Mouse (Mus musculus): ENCODE data around the gene Pigm. TPM values are rescaled to one million over a fixed set of nuclear protein-coding genes. Genes with fewer than 3 reads are reported as not detected.

Pigm gene
- polyA plus RNA-seq, 1 experiment from 2014 or later = 3.9 TPM

DNA sequence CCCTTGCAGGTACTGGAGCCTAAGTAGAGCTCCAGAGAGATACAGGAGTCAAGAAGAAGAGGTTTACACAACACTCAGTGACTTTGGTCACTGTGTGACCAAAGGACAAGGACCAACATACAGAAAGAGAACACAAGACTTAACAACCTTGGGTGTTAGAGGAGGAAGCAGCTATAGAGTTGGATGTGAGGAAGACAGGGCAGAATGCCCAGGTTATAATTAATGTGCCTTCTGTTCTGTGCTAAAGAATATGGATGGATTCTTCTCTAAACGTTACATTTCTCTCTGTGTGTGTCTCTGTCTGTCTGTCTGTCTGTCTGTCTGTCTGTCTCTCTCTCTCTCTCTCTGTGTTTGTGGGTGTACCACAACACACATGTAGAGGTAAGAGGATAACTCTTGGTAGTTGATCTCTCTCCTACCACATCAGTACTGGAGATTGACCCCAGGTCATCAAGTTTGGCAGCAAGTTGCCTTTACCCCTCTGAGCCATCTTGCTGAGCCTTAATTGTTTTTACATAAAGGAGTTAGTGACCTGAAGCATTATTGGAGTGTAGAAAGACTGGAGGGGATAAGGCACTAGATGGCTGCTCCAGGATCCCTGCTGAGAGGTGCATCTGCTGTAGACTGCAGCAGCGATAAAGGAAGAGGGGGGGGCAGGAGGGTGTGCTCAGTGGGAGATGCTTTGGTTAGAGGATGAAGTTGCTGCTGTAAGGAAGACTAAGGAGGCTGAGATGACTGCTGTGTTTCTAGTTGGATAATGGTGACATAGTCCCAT lies 38.7 kb upstream of the Pigm start:
- no peak for ATAC-seq (ENCODE audit: low FRiP score, low read depth)
- H3K4me1 ChIP-seq (replicated peaks) = peaks cover 15% of the 10 kb centered on the region
- peaks cover 10% of the 10 kb centered on the region for H3K27me3 ChIP-seq
- H3K9ac ChIP-seq = no peak overlapping the region
- H3K36me3 ChIP-seq = no peaks in the 10 kb centered on the region
- 31% methylated on average over 2 of the region's 2 CpGs for WGBS
- no peak overlapping the region for H3K4me3 ChIP-seq
- no peak overlapping the region for H3K27ac ChIP-seq (replicated peaks)
- no peaks in the 10 kb centered on the region for H3K9me3 ChIP-seq
- no peak overlapping the region for H3K4me2 ChIP-seq

DNA sequence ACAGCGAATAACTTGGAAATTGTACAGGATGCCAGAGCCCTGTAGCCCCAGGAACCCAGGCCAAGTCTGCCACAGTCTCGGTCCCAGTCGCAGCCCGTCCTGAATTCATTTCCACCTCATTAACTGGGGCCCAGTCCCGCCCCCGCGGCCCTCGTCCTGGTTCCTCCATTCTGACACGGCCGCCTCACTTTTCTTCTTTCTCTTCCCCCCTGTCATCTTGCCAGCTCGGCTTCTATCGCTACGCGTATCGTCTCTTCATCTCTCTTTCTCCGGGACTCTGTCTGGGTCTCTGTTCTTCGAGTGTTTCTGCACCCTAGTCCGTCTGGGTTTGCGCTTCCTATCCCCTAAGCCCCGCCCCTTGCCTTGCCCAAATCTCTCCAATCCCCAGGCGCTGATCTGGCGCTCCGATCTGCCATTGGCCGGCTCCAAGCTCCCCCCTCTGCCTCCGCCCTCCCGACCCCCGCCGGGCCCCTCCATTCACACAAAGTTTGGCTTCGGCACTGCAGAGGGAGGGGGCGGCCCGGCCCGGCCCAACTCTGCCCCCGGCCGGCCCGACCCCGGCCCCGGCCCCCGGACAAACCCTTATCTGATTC lies 35.5 kb upstream of the Pigm start, which contains the start of gene Kcnj10:
Gene Kcnj10 (plus strand): TSS at position 482 of the 593 bp plus-strand sequence.
- Histone ChIP-seq H3K9ac (peak within 1 kb of the TSS; percentile 23), H3K27me3 (peaks cover 10% of the 10 kb centered on the region), H3K4me1 (replicated peaks) (peaks cover 15% of the 10 kb centered on the region), H3K9me3 (no peaks in the 10 kb centered on the region), H3K27ac (replicated peaks) (peak within 1 kb of the TSS; percentile 75), H3K36me3 (no peaks in the 10 kb centered on the region), H3K4me2 (peak within 1 kb of the TSS; percentile 74), H3K4me3 (peak within 1 kb of the TSS; percentile 46)
- WGBS = 2% methylated on average over 38 of the region's 38 CpGs
- ATAC-seq (ENCODE audit: low FRiP score, low read depth) = peak; percentile 87

DNA sequence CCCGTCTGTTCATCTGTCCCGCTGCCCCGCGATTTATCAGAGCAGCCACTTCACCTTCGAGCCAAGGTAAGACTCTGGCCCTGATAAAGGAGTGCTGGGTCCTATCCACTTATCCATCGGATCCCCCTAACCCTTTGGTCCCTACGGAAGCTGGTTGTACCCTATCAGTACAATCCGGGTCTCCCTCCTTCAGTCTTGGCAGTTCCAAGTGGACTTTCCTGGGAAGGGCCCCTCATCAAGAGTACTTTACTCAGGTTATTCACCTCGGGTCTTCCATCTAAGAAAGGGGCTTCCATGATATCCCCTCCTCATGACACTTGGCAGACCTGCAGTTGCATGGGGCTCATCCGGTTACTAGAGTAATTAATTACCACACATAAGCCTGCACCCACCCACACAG lies 35.0 kb upstream of the Pigm start:
- WGBS = 16% methylated on average over 10 of the region's 10 CpGs
- H3K27ac ChIP-seq (replicated peaks) = peak overlapping the region; percentile 75
- H3K9me3 ChIP-seq = no peaks in the 10 kb centered on the region
- peak overlapping the region; percentile 23; the same call in 1 of the 2 replicates for H3K9ac ChIP-seq
- H3K36me3 ChIP-seq = no peaks in the 10 kb centered on the region
- peak overlapping the region; percentile 46 for H3K4me3 ChIP-seq
- peak overlapping the region; percentile 74 for H3K4me2 ChIP-seq
- peaks cover 15% of the 10 kb centered on the region for H3K4me1 ChIP-seq (replicated peaks)
- peaks cover 10% of the 10 kb centered on the region for H3K27me3 ChIP-seq
- ATAC-seq (ENCODE audit: low FRiP score, low read depth) = no peak

DNA sequence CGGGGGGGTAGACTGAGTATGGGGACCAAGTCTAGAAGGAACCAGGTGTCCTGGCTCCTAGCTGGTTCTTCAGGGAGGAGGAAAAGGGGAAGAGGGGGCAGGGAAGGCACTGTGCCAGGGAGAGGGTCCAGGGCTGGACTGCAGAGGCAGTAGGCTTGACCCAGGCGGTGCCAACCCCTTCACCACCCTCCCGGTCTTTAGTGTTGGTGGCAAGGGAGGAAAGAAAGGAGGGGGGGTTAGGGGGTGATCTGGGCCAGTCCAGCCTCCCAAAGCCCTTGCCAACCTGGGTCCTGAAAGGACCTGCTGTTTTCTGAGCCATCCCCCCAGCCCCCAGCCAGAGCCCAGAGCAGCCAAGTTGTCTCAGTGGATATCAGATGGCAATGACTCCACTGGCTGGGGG lies 33.6 kb upstream of the Pigm start:
- H3K36me3 ChIP-seq = no peaks in the 10 kb centered on the region
- H3K4me2 ChIP-seq = peak overlapping the region; percentile 74
- peak overlapping the region; percentile 75 for H3K27ac ChIP-seq (replicated peaks)
- peak overlapping the region; percentile 46 for H3K4me3 ChIP-seq
- H3K4me1 ChIP-seq (replicated peaks) = peaks cover 20% of the 10 kb centered on the region
- H3K9me3 ChIP-seq = no peaks in the 10 kb centered on the region
- peaks cover 10% of the 10 kb centered on the region for H3K27me3 ChIP-seq
- H3K9ac ChIP-seq = no peak overlapping the region
- WGBS = 65% methylated on average over 3 of the region's 3 CpGs
- peak; percentile 91 for ATAC-seq (ENCODE audit: low FRiP score, low read depth)

DNA sequence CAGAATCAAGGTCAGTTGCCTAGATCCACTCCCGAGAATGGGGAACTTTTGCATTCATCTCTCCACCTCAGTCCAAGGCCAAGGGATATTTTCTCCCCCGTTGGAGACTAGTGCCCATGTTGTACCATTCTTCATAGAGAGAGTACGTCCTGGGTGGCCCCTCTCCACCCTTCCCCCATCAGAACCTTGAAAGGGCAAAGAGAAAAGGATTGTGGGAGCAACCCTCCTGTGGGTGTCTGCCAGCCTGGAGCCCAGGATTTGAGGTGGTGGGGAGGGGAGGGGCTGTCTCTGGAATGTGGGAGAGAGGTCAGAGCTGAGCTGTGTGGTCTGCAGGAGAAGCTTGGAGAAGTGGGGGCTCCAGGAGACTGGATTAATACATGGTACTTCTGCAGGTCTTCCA lies 32.4 kb upstream of the Pigm start:
- Histone ChIP-seq H3K4me3 (no peak overlapping the region), H3K9me3 (no peaks in the 10 kb centered on the region), H3K4me1 (replicated peaks) (peaks cover 16% of the 10 kb centered on the region), H3K27me3 (peaks cover 10% of the 10 kb centered on the region), H3K4me2 (peak overlapping the region; percentile 74), H3K9ac (no peak overlapping the region), H3K36me3 (no peaks in the 10 kb centered on the region), H3K27ac (replicated peaks) (peak overlapping the region; percentile 75)
- WGBS = 32% methylated on average over 3 of the region's 3 CpGs
- ATAC-seq (ENCODE audit: low FRiP score, low read depth) = no peak

DNA sequence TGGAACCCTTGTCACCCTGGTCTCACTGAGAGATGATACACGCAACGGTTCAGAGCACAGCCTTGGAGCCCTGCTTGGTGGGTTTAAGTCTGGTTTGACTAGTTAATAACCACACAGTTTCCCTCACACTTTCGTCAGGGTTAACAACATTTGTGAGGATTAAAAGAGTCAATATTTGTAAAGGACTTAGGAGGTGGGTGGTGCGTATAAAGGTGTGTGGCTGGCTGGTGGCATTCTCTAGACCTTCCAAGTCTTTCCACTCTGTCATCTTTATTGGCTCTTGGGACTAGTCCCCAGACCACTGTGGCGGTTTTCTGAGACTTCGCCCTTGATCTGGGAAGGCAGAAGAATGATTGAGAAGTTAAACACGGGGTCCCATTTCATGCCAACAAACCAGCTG lies 31.5 kb upstream of the Pigm start:
- Histone ChIP-seq H3K36me3 (no peaks in the 10 kb centered on the region), H3K4me2 (0 out of 2 replicates have a peak overlapping the region, but pooled peaks have one; percentile 74), H3K9me3 (no peaks in the 10 kb centered on the region), H3K9ac (no peak overlapping the region), H3K4me1 (replicated peaks) (peaks cover 21% of the 10 kb centered on the region), H3K4me3 (no peak overlapping the region), H3K27me3 (peaks cover 10% of the 10 kb centered on the region), H3K27ac (replicated peaks) (peak overlapping the region; percentile 75)
- ATAC-seq (ENCODE audit: low FRiP score, low read depth) = no peak
- WGBS = 82% methylated on average over 7 of the region's 7 CpGs

DNA sequence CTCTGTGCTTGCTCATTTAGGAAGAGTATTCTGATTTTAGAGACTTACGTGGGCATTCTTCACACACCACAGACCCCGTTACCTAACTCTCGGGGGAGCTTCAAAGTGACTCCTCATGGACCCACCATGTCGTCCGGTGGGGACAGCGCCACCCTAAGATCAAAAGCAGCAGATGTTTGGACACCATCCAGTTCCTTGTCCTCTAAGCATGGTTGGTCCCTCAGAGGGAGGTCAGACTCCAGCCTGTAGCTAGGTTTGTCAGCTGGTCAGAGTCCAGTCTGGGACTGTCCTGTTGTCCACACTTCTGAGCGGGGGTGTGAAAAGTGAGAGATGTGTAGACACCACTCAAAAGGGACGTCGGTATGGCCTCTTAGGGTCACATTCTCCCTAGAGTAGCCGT lies 29.6 kb upstream of the Pigm start:
- Histone ChIP-seq H3K4me1 (replicated peaks) (peaks cover 25% of the 10 kb centered on the region), H3K9ac (no peak overlapping the region), H3K4me2 (no peak overlapping the region), H3K36me3 (no peaks in the 10 kb centered on the region), H3K9me3 (no peaks in the 10 kb centered on the region), H3K27ac (replicated peaks) (no peak overlapping the region), H3K4me3 (no peak overlapping the region), H3K27me3 (0 out of 2 replicates have a peak, but pooled peaks cover 1% of the 10 kb centered on the region)
- WGBS = 79% methylated on average over 10 of the region's 10 CpGs
- ATAC-seq (ENCODE audit: low FRiP score, low read depth) = no peak

DNA sequence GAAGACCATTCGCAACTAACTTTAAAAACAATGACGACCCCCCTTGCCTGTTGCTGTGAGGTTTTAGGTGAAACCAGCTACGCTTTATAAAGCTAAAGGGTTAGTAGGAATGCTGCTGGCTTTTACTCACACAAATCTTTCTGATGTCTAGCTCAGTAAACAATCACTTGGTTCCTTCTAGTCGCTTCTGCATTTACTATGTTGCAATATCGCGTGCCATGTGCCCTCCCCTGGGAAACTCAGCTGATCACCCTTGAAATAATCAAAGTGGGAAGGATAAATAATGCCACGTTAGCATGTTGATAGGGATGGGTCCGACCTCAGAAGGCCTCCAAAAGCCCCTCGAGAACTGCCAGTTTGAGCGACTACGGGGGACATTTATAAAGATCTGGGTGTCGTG lies 29.0 kb upstream of the Pigm start:
- Histone ChIP-seq H3K4me3 (no peak overlapping the region), H3K9me3 (no peaks in the 10 kb centered on the region), H3K9ac (no peak overlapping the region), H3K27ac (replicated peaks) (no peak overlapping the region), H3K27me3 (no peaks in the 10 kb centered on the region), H3K4me2 (no peak overlapping the region), H3K4me1 (replicated peaks) (peaks cover 25% of the 10 kb centered on the region), H3K36me3 (no peaks in the 10 kb centered on the region)
- ATAC-seq (ENCODE audit: low FRiP score, low read depth) = no peak
- WGBS = 85% methylated on average over 12 of the region's 12 CpGs

DNA sequence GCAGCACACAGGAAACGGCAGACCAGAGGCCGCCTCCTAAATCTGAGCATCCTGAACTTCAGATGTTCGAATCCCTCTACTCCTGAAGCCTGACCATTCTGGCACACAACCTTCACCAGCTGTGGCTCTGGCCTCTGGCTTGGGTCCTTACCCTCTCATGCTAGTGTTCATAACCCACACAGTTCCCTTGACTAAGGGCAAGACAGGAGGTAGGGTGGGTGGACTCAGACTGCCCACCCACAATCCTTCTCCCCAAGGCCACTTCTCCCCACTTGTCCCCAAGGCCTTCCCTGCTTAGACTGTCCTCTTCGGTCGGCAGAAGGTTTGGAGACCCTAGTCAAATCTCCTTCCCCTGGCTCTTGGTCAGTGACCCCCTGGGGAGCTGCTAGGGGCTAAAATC lies 26.8 kb upstream of the Pigm start:
- Histone ChIP-seq H3K4me2 (peak overlapping the region; percentile 24), H3K27ac (replicated peaks) (peak overlapping the region; percentile 79), H3K9me3 (no peaks in the 10 kb centered on the region), H3K4me3 (no peak overlapping the region), H3K27me3 (no peaks in the 10 kb centered on the region), H3K9ac (peak overlapping the region; percentile 13; the same call in 1 of the 2 replicates), H3K4me1 (replicated peaks) (peaks cover 28% of the 10 kb centered on the region), H3K36me3 (no peaks in the 10 kb centered on the region)
- ATAC-seq (ENCODE audit: low FRiP score, low read depth) = 0 out of 2 replicates have a peak, but pooled peaks have one; percentile 1
- 38% methylated on average over 5 of the region's 5 CpGs for WGBS

DNA sequence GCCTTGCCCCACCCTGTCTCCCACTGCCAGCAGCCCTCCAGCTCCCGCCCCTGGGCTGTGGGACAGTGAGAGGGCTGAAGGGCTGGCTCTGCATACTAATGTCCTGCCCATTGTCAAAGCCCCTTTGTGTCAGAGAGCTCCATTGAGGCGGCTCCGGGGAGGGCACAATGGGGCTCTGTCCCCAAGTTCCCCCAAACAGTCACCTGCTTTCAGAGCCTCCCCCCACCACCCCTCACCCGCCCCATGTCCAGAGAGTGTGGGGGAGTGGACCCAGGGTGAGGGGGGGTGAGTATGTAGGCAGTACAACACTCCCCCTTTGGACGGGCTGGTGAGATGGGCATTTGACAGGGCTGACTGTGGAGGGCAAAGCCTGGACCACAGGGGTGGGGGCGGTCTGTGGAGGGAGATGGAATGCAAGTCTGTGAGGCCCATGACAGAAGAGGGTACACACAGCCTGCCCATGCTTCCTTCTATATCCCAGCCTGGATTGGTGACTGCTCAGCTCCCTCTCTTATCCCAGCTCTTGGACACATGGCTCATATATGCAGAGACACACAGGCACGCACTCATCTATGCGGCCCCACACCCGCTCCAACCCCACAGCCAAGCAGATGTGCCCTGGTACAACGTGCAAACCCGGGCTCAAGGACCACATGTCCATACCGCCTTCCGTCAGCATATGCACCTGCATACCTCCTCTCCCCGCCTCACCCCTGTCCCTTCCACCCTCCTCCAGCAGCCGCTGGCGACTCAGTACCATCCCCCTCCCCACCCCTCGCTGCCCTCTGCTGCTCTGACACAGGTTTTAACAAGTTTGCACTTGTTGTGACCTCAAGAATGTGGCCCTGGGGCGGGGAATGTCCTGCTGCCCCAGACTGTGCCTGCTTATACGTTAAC lies 26.2 kb upstream of the Pigm start:
- Histone ChIP-seq H3K36me3 (no peaks in the 10 kb centered on the region), H3K4me1 (replicated peaks) (peaks cover 31% of the 10 kb centered on the region), H3K9ac (no peak overlapping the region), H3K27ac (replicated peaks) (peak overlapping the region; percentile 79), H3K27me3 (no peaks in the 10 kb centered on the region), H3K9me3 (no peaks in the 10 kb centered on the region), H3K4me3 (no peak overlapping the region), H3K4me2 (peak overlapping the region; percentile 36)
- peak; percentile 95 for ATAC-seq (ENCODE audit: low FRiP score, low read depth)
- 5% methylated on average over 19 of the region's 19 CpGs for WGBS

DNA sequence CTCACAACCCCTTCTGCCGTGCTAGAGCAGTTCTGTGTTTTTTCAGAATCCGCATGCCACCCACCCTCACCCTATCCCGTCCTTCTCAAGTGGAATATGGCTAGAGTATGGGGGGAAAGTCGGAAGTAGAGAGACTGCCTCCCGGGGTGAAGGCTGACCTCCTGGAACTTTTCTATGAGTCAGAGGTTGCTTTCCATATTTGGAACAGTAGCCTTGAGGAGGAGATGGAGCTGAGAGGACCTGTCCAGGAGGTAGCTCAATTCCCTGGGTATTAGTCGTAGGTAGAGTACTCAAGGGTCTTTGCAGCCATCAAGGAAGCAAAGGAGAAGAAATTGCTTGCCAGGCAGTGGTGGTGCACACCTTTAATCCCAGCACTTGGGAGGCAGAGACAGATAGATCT lies 24.3 kb upstream of the Pigm start:
- H3K9me3 ChIP-seq = no peaks in the 10 kb centered on the region
- WGBS = 70% methylated on average over 6 of the region's 6 CpGs
- H3K9ac ChIP-seq = no peak overlapping the region
- no peaks in the 10 kb centered on the region for H3K27me3 ChIP-seq
- no peaks in the 10 kb centered on the region for H3K36me3 ChIP-seq
- H3K4me3 ChIP-seq = no peak overlapping the region
- H3K4me1 ChIP-seq (replicated peaks) = peaks cover 32% of the 10 kb centered on the region
- no peak for ATAC-seq (ENCODE audit: low FRiP score, low read depth)
- H3K27ac ChIP-seq (replicated peaks) = no peak overlapping the region
- no peak overlapping the region for H3K4me2 ChIP-seq

DNA sequence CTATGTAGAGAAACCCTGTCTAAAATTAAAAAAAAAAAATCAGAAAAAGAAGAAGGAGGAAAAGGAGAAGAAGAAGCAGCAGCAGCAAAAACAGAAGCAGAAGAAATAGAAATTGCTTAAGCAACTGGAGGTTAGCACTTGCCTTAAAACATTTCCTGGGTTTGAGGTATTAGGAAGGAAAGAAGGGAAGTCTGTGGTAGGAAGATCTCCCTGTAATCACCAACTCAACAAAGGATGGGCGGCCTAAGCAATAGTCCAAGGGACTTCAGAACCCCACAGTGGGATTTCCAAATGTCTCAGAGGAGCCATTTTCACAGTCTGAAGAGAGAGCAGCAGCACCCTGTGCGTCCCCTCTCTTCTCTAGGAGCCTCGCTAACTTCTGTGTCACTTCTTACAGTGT lies 23.9 kb upstream of the Pigm start:
- H3K4me1 ChIP-seq (replicated peaks) = peaks cover 32% of the 10 kb centered on the region
- no peaks in the 10 kb centered on the region for H3K9me3 ChIP-seq
- no peak overlapping the region for H3K4me2 ChIP-seq
- H3K9ac ChIP-seq = no peak overlapping the region
- no peak overlapping the region for H3K27ac ChIP-seq (replicated peaks)
- H3K36me3 ChIP-seq = no peaks in the 10 kb centered on the region
- WGBS = 90% methylated on average over 3 of the region's 3 CpGs
- no peaks in the 10 kb centered on the region for H3K27me3 ChIP-seq
- H3K4me3 ChIP-seq = no peak overlapping the region
- ATAC-seq (ENCODE audit: low FRiP score, low read depth) = no peak

Measured in hindbrain, embryonic 15.5 days (tissue).